8 mouse cellular contexts compared by ENCODE assay signal in the genomic region with DNA sequence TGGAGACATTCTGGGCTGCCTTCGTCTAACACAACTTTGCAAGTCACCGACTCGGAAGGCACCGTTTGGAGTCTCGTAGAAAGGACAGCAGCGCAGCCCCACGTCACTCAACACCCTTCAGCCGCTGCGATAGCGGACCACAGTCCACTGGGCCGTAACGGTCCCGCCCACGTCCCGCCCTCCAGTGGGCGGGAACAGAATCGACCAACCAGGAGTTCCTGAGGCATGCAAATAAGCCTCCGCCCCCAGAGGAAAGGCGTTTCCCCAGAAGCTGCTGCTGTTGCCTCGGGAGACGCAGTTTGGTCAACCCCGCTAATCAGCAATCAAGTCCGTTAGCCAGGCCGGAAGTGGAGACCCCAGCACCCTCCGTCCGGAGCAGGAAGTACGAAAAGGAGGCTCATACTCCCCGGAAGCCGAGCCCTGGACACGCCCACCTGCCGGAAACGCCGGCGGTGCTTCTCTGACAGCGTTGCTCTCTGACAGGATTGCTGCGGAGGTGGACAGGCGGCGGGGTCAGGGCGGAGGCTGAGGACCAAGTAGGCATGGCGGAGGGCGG. TPM values are rescaled to one million over a fixed set of nuclear protein-coding genes. Genes with fewer than 3 reads are reported as not detected.
A peak's percentile ranks its signal among the peaks of the same experiment; 100 is the strongest.
DNase-seq lines count a peak whose midpoint lies in the region; ATAC-seq lines count a peak whose summit lies in the region.

Gene Asb1 (plus strand): TSS at position 274 of the 556 bp plus-strand sequence.

- H3K4me1 ChIP-seq in hindbrain, embryonic 15.5 days (replicated peaks), result peaks cover 27% of the 10 kb centered on the region

- peak within 1 kb of the TSS; percentile 84 for H3K9ac ChIP-seq in hindbrain, embryonic 15.5 days

- peak within 1 kb of the TSS; percentile 86 for H3K4me2 ChIP-seq in hindbrain, embryonic 15.5 days

- peak; percentile 85 for DNase-seq in T-cell, adult 2 months (ENCODE audit: low spot score)
- DNase-seq in cerebellum, postnatal 36 days, result peak; percentile 86 to 88
- peak; percentile 89 to 96 for DNase-seq in frontal cortex, postnatal 36 days (ENCODE audit: low spot score in 2 of 2)
- peak; percentile 92 for DNase-seq in left cerebral cortex, adult 11 months (ENCODE audit: low spot score)
- peak; percentile 95 to 98 for DNase-seq in lung, postnatal 4 days
- DNase-seq in retina, postnatal 7 days (ENCODE audit: low read depth, low spot score), result peak; percentile 97
- DNase-seq in urinary bladder, adult 2 months (ENCODE audit: low spot score), result peak; percentile 76

- H3K9me3 ChIP-seq in hindbrain, embryonic 15.5 days, result no peaks in the 10 kb centered on the region

- WGBS in hindbrain, embryonic 15.5 days, result under 1% methylated on average over 41 of the region's 41 CpGs

- ATAC-seq in hindbrain, embryonic 15.5 days (ENCODE audit: low FRiP score, low read depth), result peak; percentile 98

- peaks cover 27% of the 10 kb centered on the region for H3K27me3 ChIP-seq in hindbrain, embryonic 15.5 days

- peak within 1 kb of the TSS; percentile 63 for H3K27ac ChIP-seq in hindbrain, embryonic 15.5 days (replicated peaks)

- H3K4me3 ChIP-seq in hindbrain, embryonic 15.5 days, result peak within 1 kb of the TSS; percentile 82

- peaks cover 13% of the 10 kb centered on the region for H3K36me3 ChIP-seq in hindbrain, embryonic 15.5 days

RNA-seq across cellular contexts. Expression of gene Asb1, which starts in this region (rescaled TPM):
- 12.9 and 13.0 TPM in 2 replicates for polyA plus RNA-seq in hindbrain, embryonic 15.5 days (2015; fragmentation: Nextera tagmentation; extraction: Ambion mirVana)
- polyA plus RNA-seq in urinary bladder, adult 2 months (2012; rRNA removed), result 10.6 and 11.3 TPM in 2 replicates

Comparison
In these comparisons a context has a peak if more than half of its experiments do, and no peak if none do; other contexts are left out.
1. Peak in every context shown above with its lines: DNase-seq, ATAC-seq, H3K4me3 ChIP-seq and H3K27ac ChIP-seq.